Mouse (Mus musculus): Measurements from ENCODE around the gene P2rx5. TPM values are rescaled to one million over a fixed set of nuclear protein-coding genes. Genes with fewer than 3 reads are reported as not detected.

Gene P2rx5
- total RNA-seq, 2 experiments from 2014 or later: 7.4 to 8.1 TPM

DNA sequence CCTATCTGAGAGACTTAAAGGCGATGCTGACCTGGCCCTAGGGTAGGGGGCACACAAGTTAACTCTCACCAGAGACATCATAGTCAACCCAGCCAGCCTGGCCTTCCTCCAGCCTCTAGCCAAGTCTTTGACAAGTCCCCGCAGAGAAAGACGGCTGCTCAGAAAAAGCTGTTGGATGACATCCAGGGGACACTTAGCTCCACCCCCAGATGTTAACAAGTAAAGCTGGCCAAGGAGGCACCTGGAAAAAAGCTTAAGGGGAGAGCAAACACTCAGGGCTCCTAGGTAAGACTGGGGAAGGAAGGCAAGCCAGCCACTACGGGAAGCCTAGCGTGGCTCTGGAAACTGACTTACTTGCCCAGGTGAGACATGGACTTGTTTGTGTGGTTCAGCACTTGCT, 12.0 kb downstream of the P2rx5 start:
- intact Hi-C loops (cut with DNase I): no loop called here
- DNase-seq: peak; percentile 70 to 71

DNA sequence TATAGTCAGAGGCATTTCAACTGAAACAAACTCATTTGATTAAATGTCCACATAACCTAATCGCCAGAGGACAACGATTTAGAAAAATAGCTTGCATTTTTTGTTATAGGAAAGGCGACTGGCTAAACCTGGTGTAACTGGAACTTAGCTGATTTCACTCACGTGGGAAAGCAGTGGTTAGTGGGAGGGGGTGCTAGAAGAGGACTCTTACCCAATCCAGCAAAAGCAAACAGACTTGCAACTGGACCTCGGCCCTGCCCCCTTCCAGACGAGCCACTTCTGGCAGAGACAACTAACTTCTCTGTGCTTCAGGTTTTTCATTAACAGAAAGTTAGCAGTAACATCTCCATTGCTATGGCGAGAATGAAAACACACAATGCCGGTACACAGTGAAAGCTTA, 15.4 kb downstream of the P2rx5 start:
- intact Hi-C loops (cut with DNase I): no loop called here
- no peak for DNase-seq

DNA sequence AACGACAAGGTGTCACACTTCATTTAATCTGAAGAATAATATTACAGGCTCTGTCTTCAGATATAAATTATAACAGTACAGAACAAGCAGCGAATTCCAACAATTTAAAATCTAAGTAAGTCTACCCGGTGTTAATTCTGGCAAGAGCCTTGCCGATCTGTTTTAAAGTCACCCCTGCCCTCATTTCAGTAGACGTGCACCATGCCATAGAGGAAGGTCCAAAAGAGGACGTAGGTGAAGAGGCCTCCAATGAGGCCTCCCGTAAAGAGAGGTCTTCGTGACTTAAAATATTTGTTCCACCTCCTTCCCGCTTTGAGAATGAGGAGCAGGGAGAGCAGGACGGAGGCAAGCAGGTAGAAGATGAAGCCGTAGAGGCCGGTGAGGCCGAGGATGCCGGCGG, 16.0 kb downstream of the P2rx5 start:
- intact Hi-C loops (cut with DNase I): no loop called here
- no peak for DNase-seq

DNA sequence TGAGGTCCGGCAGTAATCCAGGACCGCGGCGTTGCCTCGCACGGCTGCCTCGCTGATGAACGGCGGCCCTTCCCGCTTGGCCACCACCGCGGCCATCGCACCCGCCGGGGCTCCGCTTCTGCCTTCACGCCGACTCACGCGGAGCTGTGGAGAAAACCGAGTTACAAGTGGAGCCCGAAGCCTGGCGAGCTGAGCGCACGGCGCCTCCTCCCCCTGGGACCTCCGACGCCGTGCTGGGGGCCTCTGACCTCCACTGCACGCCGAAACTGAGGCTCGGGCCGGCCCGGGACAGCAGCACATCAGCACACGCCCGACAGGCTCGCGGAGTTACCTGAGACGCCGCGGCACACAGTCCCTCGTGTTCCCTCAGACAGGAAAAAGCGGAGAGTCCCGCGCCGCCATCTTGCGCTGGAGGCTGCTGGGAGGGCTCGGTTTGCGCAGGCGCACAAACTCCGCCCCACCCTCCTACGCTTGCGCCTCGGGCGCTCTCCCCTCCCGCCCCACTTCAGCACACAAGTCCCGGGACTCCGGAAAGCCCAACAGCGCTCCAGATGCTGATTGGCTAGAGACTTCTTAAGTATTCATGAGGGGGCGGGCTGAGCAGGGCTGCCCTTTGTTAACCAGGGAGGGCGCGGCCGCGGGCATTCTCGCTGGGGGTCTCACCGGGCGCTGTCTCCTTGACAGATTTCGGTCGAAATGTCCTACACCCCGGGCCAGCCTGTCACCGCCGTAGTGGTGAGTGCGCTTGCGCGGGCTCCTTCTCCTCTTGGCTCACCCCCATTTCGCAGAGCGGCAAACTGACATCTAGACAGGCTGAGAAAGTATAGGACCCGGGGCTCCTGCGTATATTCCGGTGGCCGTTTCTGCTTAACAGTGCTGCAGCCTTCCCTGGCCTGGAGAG, 16.6 kb downstream of the P2rx5 start, which contains the start of the genes Emc6 and Tax1bp3:
Gene Emc6, minus strand, starts transcription at position 430 of the 901 bp plus-strand sequence.
Gene Tax1bp3, plus strand, starts transcription at position 476 of the 901 bp plus-strand sequence.
- intact Hi-C loops (cut with DNase I): no loop called here
- peak; percentile 97 for DNase-seq

DNA sequence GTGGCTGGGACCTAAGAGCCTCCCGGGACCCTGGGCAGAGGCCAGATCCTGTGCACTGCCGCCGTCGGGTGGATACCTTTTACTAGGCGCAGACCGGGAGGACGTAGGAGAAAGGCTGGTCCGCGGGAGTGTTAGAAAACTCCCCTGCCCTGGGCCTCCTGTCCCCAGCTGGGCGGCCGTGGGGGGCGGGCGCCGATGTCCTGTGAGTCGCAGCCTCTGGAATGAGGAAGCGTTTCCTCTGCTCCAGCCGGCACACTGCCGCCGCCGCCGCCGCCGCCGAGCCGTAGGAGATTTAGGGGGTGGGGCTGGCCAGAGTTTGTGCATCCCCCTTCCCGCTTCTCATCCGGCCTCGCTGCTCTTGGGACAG, 17.3 kb downstream of the P2rx5 start:
- DNase-seq: peak; percentile 91 to 92
- intact Hi-C loops (cut with DNase I): no loop called here

DNA sequence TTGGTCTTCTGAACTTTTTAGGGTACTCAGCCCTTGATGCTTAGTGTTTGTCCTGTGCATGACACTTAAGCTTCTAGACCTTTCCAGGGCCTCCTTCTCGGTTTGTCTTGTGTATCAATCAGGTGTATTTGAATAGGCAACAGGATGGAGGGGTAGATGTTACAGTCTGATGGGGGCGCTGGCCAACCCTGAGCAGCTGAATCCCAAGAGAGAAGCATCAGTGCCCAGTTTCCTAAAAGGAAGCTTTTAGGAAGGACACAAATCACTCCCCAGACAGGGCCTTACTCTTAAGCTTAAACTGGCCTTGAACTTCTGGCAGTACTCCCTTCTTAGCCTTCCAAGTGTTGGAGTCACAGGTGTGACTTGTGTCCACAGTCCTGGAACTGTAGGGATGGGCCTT, 17.7 kb downstream of the P2rx5 start:
- intact Hi-C loops (cut with DNase I): loop anchor here (2.0 kb wide), 1 partner anchor 21 kb away; the partner anchor contains the start of genes Ctns and Shpk

DNA sequence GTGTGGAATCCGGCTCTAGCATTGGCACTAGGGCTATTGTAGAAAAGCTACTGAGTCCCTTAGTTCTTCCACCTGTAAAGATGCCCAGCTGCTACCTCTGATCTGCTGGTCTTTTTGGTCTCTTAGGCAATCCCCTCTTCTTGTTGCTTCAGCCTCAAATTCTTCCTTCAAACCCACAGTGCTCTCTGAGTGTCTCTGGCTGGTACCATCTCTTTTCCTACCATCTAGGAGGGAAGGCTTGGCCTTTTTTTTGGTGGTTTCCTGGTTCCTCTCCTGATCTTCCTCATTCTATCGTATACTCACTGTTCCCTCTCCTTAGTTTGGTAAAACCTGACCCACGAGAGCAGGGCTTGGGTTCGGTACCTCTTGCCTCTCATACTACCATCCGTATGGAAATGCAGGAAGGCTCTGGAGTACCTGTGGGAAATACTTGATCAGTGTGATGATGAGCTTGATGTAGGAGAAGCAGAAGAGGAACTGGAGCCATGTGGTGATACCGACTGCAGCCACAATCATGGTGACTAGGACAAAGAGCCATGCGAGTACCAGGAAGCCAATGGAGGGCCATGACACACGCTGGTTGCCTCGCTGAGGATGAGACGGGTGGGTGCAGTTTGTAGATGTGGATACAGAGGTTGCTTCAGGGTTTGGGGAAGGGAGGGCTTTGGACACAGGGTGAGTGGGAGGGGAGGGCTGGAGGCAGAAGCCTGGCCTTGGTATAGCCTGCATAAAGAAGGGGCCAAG, 25.8 kb downstream of the P2rx5 start:
- DNase-seq: no peak
- intact Hi-C loops (cut with DNase I): no loop called here

More for the DNA sequence above, 17.7 kb downstream of the P2rx5 start:
- DNase-seq: no peak

DNA sequence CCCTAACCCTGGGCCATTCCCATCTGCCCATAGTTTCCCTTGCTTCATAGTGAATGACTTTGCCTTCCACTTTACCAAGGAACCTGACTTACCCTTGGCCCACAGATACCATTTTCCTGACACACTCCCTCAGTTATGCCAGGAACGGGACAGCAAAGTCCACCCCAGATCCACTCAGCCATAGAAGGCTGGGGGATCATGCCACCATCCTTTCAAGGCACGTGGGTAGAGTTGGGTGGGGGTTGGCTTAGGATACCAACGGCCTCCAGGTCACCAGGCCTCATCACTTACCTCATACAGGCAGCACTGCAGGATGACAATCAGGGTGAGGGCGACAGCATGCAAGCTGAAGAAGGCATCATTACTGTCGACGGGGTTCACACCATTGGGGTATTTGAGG, 27.0 kb downstream of the P2rx5 start:
- intact Hi-C loops (cut with DNase I): no loop called here
- no peak for DNase-seq

DNA sequence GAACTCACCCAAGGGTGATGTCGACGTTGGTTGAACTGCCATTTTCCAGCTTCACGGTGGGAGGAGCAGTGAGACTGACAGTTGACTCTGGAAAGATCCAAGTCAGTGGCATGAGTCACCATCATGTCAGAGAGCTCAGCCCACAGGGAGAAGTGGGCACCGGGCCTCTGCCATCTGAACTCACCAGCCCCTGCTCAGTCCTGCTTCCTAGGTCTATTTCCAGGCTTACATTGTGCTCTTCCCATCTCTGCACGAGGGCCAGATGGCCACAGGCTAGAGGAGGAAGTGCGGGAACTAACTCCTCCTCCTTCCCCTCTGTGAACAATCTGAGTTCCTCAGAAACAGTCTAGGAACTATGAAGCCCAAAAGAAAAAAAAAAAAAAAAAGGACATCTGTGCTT, 32.8 kb downstream of the P2rx5 start:
- no peak for DNase-seq
- intact Hi-C loops (cut with DNase I): no loop called here

DNA sequence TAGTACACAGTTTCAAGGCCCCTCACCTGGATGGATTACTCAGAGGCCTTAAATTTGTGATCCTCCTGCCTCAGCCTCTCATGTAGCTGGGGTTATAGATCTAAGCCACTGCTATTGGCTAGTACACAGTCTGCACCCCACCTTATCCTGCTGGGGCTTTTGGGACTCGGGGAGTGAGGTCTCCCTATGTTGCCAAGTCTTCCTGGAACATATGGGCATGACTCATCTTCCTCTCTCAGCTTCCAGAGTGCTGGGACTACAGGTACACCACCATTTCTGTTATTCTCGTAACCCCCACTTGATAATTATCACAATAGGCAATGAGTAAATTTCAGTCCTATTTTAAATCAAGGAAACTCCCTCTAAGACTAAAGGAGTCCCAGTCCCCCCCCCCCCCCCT, 34.2 kb downstream of the P2rx5 start:
- no peak for DNase-seq
- intact Hi-C loops (cut with DNase I): no loop called here

DNA sequence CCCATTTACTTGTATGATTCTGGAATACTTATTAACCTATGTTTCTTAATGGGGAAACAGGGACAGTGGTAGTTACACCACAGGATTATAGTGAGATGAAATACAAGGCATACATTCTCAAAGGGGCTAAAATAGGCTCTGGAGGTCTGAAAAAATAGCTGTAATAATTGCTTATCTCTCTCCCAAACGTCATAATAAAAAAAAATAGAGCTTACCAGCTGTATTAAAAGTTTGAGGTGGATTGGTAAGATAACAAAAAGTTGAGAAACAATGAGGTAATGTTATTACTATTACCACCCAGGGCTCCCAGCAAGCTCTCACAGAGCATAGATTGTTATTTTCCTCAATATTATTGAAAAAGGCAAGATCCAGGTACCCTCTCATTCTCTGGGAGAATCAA, 38.0 kb downstream of the P2rx5 start:
- intact Hi-C loops (cut with DNase I): loop anchor here (2.0 kb wide), 1 partner anchor 19 kb away; no protein-coding TSS in a partner anchor
- DNase-seq: no peak

DNA sequence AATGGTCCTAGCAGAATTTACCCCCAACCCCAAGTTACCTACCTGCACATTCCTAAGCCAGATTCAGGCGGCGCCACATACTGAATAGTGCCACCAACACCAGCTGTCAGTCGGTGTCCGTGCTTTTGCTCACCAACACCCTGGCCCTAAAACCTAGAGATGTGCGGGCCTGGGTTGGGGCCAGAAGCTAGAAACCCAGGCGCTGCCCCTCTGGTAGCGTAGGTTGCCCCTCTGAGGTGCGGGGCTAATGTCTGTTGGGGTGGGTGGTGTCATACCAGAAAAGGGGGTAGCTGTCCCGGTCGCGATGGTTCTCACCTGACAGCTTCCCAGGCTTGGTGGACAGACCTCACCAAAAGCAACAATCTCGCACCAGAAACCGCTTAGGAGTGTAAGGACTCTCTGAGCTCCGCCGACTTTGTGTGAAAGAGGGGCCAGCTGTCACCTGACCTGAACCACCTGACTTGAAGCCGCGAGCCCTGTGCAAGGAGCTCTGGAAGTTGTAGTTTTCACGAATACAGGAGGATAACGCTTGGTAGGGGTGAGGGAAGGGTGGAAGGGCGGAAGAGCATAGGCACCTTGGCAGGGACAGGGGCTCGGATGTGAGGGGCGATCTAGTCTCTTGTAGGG, 38.5 kb downstream of the P2rx5 start, which contains the start of gene Ctns:
Gene Ctns, minus strand, starts transcription at position 440 of the 627 bp plus-strand sequence.
- DNase-seq: peak in 1 of 2 experiments; percentile 91
- intact Hi-C loops (cut with DNase I): loop anchor here (2.0 kb wide), 1 partner anchor 20 kb away; no protein-coding TSS in a partner anchor

DNA sequence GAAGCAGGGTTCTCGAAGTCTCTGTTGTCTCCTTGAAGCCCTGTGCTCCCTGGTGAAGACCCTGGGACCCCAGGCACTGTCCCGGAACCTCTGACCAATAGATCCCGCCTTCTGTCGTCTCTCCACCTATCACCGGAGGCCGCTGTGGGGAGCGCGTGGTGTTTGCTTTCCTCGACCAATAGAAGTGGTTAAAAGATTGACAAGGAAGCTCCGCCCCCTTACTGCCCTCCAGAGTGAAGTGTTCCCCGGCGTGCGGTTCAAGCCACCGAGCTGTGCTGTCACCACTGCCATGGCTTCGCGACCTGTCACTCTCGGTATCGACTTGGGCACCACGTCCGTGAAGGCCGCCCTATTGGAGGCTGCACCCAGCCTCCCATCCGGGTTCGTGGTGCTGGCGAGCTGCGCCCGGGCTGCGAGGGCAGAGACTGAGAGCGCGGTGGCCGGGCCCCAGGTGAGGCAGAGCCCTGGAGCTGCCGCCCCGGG, 39.0 kb downstream of the P2rx5 start, which contains the start of gene Shpk:
Gene Shpk, plus strand, starts transcription at position 231 of the 483 bp plus-strand sequence.
- intact Hi-C loops (cut with DNase I): loop anchor here (2.0 kb wide), 1 partner anchor 20 kb away; no protein-coding TSS in a partner anchor
- peak; percentile 97 for DNase-seq

DNA sequence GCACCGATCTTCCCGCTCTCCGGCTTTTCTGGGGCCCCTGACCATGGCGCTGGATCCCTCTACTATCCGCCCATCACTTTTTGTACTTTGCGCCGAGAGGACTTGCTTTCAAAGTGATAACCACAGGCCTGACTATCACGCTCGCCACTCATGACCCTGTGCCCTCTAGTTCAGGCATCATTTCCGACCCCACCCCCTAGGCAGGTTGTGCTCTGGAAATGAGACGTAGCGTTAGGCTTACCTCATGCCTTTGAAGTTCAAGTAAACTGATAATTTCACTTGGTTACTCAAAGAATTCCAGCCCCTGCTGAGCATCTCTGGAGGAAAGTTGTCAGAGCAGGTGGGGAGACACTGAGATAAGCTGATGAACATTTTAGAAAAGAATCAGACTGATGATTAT, 39.7 kb downstream of the P2rx5 start:
- intact Hi-C loops (cut with DNase I): loop anchor here (2.0 kb wide), 1 partner anchor 21 kb away; no protein-coding TSS in a partner anchor
- DNase-seq: peak in 1 of 2 experiments; percentile 29

DNA sequence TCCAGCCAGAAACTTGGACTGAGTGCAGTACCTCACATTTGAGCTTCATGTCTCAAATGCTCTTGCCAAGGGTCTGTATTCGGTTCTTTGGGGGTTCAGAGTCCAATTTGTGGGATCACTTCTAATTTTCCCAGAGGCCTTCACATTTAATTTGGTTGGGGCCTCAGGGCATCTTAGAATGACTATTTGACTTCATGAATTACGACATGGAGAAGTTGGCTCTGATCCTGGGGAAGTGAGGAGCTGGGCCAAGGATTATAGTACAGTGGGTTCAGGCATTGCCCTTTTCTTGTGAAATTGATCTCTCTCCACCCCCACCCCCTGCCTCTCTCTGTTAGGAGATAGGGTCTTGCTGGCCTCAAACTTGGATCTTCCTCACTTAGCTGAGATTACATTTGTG, 40.8 kb downstream of the P2rx5 start:
- peak; percentile 18 to 30 for DNase-seq
- intact Hi-C loops (cut with DNase I): no loop called here

DNA sequence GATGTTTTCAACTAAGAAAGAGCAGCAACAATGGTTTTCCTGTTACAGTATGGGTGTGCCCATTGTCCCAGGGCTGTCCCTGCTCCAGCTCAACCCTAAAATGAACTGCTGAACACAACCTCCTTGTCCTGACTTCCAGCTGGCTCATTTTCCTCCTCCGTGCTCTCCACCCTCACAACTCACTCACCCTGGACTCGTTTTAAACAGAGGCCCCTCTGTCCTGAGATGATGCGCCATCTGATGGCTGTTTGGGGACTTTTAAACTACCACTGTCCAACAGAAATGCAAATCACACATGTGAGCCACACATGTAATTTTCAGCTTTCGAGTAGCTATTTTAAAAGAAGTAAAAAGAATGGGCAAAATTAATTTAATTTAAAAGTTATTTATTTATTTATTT, 41.4 kb downstream of the P2rx5 start:
- intact Hi-C loops (cut with DNase I): no loop called here
- peak; percentile 40 to 57 for DNase-seq

DNA sequence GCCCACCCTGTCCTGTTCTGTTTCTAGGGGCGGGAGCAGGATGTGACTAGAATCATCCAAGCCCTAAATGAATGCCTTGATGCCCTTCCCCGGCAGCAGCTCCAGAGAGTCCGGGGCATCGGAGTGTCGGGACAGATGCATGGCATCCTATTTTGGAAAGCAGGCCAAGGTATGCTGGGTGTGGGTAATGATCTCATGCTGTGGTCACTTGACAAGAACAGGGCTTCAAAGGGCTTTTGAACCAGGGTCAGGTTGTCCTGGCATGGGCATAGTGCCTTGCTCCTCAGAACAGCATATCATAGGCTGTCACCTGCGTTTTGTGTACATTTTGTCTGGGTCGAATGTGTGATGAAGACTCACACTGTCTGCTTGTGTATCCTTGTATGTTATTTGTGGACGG, 43.7 kb downstream of the P2rx5 start:
- peak in 1 of 2 experiments; percentile 17 for DNase-seq
- intact Hi-C loops (cut with DNase I): no loop called here

DNA sequence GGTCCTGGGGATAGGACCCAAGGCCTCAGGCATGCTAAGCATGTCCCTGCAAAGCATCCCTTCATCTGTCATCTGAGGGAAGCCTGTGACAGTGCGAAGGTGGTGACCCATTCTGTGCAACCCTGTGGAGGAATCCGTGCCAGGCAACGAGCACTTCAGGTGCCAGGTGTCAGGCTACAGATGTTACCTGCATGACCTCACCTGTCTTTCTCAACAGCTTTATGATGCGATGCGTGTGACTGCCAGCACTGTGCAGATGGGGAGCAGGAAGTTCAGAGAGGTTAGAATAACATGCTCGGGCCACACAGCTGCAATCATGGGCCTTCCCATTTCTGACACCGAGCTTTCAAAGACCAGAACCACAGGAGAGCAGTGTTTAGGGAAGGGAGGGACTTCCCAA, 45.0 kb downstream of the P2rx5 start:
- intact Hi-C loops (cut with DNase I): no loop called here
- DNase-seq: no peak

DNA sequence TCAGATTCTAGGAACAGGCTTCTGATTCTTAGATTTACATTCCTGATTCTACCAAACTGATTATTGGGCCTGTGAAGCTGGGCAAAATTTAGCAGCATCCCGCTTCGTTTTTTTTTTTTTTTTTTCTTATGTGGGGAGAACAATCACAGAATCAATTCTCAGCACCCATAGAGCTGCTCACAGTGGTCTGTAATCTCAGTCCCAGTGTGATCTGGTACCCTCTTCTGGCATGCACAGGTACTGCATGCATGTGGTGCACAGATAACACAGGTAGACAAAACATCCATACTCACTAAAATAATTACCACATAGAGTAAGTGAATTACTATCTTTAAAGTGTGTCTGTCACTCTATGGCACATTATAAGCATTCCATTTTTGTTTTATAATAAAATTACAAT, 47.4 kb downstream of the P2rx5 start:
- intact Hi-C loops (cut with DNase I): no loop called here
- no peak for DNase-seq

DNA sequence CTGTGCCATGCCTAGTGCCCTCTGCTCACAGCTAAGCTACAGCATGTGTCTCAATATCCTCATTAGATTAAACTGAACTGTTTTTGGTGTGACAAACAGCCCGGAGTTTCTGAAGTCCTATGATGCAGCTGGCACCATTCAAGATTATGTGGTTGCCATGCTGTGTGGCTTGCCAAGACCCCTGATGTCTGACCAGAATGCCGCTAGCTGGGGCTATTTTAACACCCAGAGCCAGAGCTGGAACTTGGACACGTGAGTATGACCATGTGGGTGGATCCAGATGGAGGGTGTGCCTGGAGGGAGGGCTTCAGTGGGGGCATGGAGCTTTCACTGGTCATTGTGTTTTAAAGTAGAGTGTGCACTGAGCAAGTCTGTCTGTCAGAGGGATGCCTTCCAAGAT, 53.7 kb downstream of the P2rx5 start:
- intact Hi-C loops (cut with DNase I): no loop called here
- DNase-seq: no peak

DNA sequence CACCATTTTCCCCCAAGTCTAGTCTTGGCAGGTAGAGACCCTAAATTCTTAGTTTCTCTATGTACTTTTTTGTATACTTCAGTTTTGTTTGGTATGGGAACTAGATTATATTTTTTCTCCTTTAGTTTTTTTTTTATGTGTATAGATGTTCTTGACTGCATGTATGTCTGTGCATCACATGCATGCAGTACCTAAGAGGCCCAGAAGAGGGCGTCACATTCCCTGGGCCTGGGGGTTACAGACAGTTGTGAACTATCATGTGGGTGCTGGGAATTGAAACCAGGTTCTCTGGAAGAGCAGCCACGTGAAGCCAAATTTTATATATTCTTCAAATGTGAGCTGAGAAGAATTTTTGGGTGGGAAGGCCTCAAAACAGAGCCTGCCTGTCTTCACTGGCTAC, 59.5 kb downstream of the P2rx5 start:
- no peak for DNase-seq
- intact Hi-C loops (cut with DNase I): no loop called here

All from heart, postnatal 10 days (tissue).